Mouse (Mus musculus) kidney, postnatal 25 days (tissue): ENCODE measurements at regions not wholly inside any gene's neighbourhood (a gene's known extent, or its start where the extent isn't known, plus 50 kb on each side); places are given as distances from the start of the nearest gene placed in this dataset.

Source experiments
- DNase-seq, 2 experiments: peaks; one replicate each; pipeline ENCODE4 v3.0.0; 2021; ENCODE audit warnings: mixed read lengths in 2 of 2

GRCm38 (mm10) chr9:120628794-120629560 lies 57.7 kb downstream of the Rpl14 start:
- no peak for DNase-seq

GRCm38 (mm10) chr9:120629609-120630008 lies 58.4 kb downstream of the Rpl14 start:
- no peak for DNase-seq

GRCm38 (mm10) chr9:120632821-120633220 lies 61.6 kb downstream of the Rpl14 start:
- DNase-seq = no peak

GRCm38 (mm10) chr9:120642656-120643055 lies 71.4 kb downstream of the Rpl14 start:
- DNase-seq = peak in 1 of 2 experiments; percentile 26

GRCm38 (mm10) chr9:120643371-120643770 lies 72.1 kb downstream of the Rpl14 start:
- peak in 1 of 2 experiments; percentile 16 for DNase-seq

- no peak for DNase-seq
Observed at GRCm38 (mm10) chr9:120645776-120646175, 74.5 kb downstream of the Rpl14 start.

GRCm38 (mm10) chr9:120646806-120647667 lies 75.8 kb downstream of the Rpl14 start:
- DNase-seq = peak in 1 of 2 experiments; percentile 17

- DNase-seq = no peak
Observed at GRCm38 (mm10) chr9:120647668-120647955, 76.4 kb downstream of the Rpl14 start.

- no peak for DNase-seq
Observed at GRCm38 (mm10) chr9:120652733-120653132, 81.5 kb downstream of the Rpl14 start.

- DNase-seq = no peak
Observed at GRCm38 (mm10) chr9:120653170-120653569, 81.9 kb downstream of the Rpl14 start.

GRCm38 (mm10) chr9:120654736-120655135 lies 83.5 kb downstream of the Rpl14 start:
- no peak for DNase-seq

GRCm38 (mm10) chr9:120656976-120657375 lies 85.7 kb downstream of the Rpl14 start:
- DNase-seq = peak; percentile 50 to 64

- peak in 1 of 2 experiments; percentile 7 for DNase-seq
Observed at GRCm38 (mm10) chr9:120657786-120658185, 86.5 kb downstream of the Rpl14 start.

- DNase-seq = peak in 1 of 2 experiments; percentile 32
Observed at GRCm38 (mm10) chr9:120658576-120658975, 87.3 kb downstream of the Rpl14 start.

GRCm38 (mm10) chr9:120661226-120661625 lies 90.0 kb downstream of the Rpl14 start:
- peak in 1 of 2 experiments; percentile 20 for DNase-seq

GRCm38 (mm10) chr9:120661641-120662227 lies 90.5 kb downstream of the Rpl14 start:
- peak in 1 of 2 experiments; percentile 12 for DNase-seq

GRCm38 (mm10) chr9:120663181-120663580 lies 91.9 kb downstream of the Rpl14 start:
- peak in 1 of 2 experiments; percentile 20 for DNase-seq

GRCm38 (mm10) chr9:120664086-120664485 lies 92.8 kb downstream of the Rpl14 start:
- no peak for DNase-seq

- no peak for DNase-seq
Observed at GRCm38 (mm10) chr9:120672452-120672851, 101.2 kb downstream of the Rpl14 start.

- no peak for DNase-seq
Observed at GRCm38 (mm10) chr9:120674855-120675254, 103.6 kb downstream of the Rpl14 start.

- DNase-seq = peak; percentile 34 to 54
Observed at GRCm38 (mm10) chr9:120675371-120676150, 104.3 kb downstream of the Rpl14 start.

GRCm38 (mm10) chr9:120676301-120676700 lies 105.1 kb downstream of the Rpl14 start:
- DNase-seq = no peak

- peak; percentile 71 to 72 for DNase-seq
Observed at GRCm38 (mm10) chr9:120676771-120677170, 105.5 kb downstream of the Rpl14 start.
